Mouse (Mus musculus) ES-E14 (cell line): ENCODE measurements at regions not wholly inside any gene's neighbourhood (a gene's known extent, or its start where the extent isn't known, plus 50 kb on each side); places are given as distances from the start of the nearest gene placed in this dataset.

ENCODE experiments used
- CHD2 ChIP-seq: IDR thresholded peaks from 2 replicates; pipeline ENCODE4 v1.6.1; 2014; ENCODE audit warnings: mild to moderate bottlenecking, low read depth, low read length, inconsistent platforms
- HCFC1 ChIP-seq: IDR thresholded peaks from 2 replicates; pipeline ENCODE4 v1.6.1; 2012; ENCODE audit warnings: low read length, inconsistent platforms, borderline replicate concordance; ENCODE audit not compliant: insufficient read depth
- MAFK ChIP-seq: IDR thresholded peaks from 2 replicates; pipeline ENCODE4 v1.6.1; 2014; ENCODE audit warnings: mild to moderate bottlenecking, low read depth, low read length, inconsistent platforms; ENCODE audit not compliant: insufficient read depth
- ZC3H11A ChIP-seq: IDR thresholded peaks from 2 replicates; pipeline ENCODE4 v1.6.1; 2012; ENCODE audit warnings: low read depth, mild to moderate bottlenecking, inconsistent platforms, low read length, borderline replicate concordance
- ZNF384 ChIP-seq: IDR thresholded peaks from 2 replicates; pipeline ENCODE4 v1.6.1; 2012; ENCODE audit warnings: low read depth, low read length, inconsistent platforms

- TF ChIP-seq MAFK (no peak), ZC3H11A (no peak), CHD2 (no peak), ZNF384 (no peak), HCFC1 (no peak)
Measured at GRCm38 (mm10) chr12:113906459-113906858, 362.8 kb downstream of the Adam6a start.
